Mouse (Mus musculus) small intestine, adult 2 months (tissue): ENCODE data around the gene Tmem179. TPM values are rescaled to one million over a fixed set of nuclear protein-coding genes. Genes with fewer than 3 reads are reported as not detected.

ENCODE experiments used
- H3K27ac ChIP-seq: fragments of 200-500 bp; 2 replicates; pipeline ENCODE4 v1.5.1; 2012; ENCODE audit warnings: low read depth, low read length, control low read depth, inconsistent platforms; ENCODE audit not compliant: insufficient read depth
- H3K27me3 ChIP-seq: fragments of 200-500 bp; 2 replicates; pipeline ENCODE4 v1.6.1; 2012; ENCODE audit warnings: mild to moderate bottlenecking, moderate library complexity, low read length, inconsistent platforms; ENCODE audit not compliant: control insufficient read depth, insufficient read depth
- H3K36me3 ChIP-seq: fragments of 200-500 bp; 2 replicates; pipeline ENCODE4 v1.6.1; 2012; ENCODE audit warnings: mild to moderate bottlenecking, low read length, control low read depth, inconsistent platforms; ENCODE audit not compliant: control insufficient read depth, insufficient read depth
- H3K4me1 ChIP-seq: fragments of 200-500 bp; 2 replicates; pipeline ENCODE4 v1.6.1; 2012; ENCODE audit warnings: low read length, inconsistent platforms, mixed read lengths; ENCODE audit not compliant: control insufficient read depth, insufficient read depth, insufficient read length
- H3K4me3 ChIP-seq: fragments of 200-500 bp; 2 replicates; pipeline ENCODE4 v1.5.1; 2012; ENCODE audit warnings: low read depth, mild to moderate bottlenecking, control low read depth, inconsistent platforms, low read length, moderate library complexity
- CTCF ChIP-seq: fragments of 200-500 bp; IDR thresholded peaks from 2 replicates; pipeline ENCODE4 v1.5.1; 2012; ENCODE audit warnings: low read depth, mild to moderate bottlenecking, control low read depth, inconsistent platforms, low read length, moderate library complexity, mixed read lengths; ENCODE audit not compliant: insufficient replicate concordance, insufficient read length; ENCODE audit errors: extremely low read depth
- POLR2A ChIP-seq: fragments of 200-500 bp; IDR thresholded peaks from 2 replicates; pipeline ENCODE4 v1.6.1; 2012; ENCODE audit warnings: low read depth, mild to moderate bottlenecking, control low read depth, inconsistent platforms, low read length, moderate library complexity
- WGBS: fragments of 180-500 bp; shearing (Covaris S2); methylation state at CpG from one replicate; pipeline ENCODE4 v1.1.7; 2018; 5-methylcytosine and 5-hydroxymethylcytosine counted together
- polyA plus RNA-seq: library from polyadenylated mRNA; depleted of rRNA; stranded (reverse); fragments of >200 nt; gene quantifications from 2 replicates; pipeline ENCODE4 v1.2.3, GENCODE M21; 2012

Gene Tmem179
- polyA plus RNA-seq, 1 experiment: 0.91 TPM

GRCm38 (mm10) chr12:112544946-112545701, 28.6 kb upstream of the Tmem179 start:
- Histone ChIP-seq H3K27me3 (no peaks in the 10 kb centered on the region), H3K4me3 (no peak overlapping the region), H3K4me1 (peaks cover 3% of the 10 kb centered on the region), H3K27ac (no peak overlapping the region), H3K36me3 (no peaks in the 10 kb centered on the region)
- TF ChIP-seq CTCF: no peak
- TF ChIP-seq POLR2A: no peak
- WGBS: 54% methylated on average over 12 of the region's 12 CpGs

DNA sequence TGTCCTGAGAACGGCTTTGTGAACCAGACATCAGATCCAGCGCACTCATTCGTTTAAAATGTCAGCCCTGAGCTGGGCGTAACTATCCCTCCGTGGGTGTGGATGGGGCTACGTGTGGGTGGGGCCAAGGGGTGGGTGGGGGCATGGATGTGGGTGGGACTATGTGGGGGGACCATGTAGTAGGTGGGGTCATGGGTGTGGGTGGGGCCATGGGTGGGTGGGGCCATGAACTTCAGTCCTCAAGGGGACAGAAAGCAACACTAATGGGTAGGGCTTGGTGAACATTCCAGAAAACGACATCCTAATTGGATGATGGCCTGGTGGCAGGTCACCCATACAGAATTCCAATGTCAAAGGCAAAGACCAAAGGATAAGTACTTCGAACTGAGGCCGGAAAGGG, 27.4 kb upstream of the Tmem179 start:
- Histone ChIP-seq H3K36me3 (no peaks in the 10 kb centered on the region), H3K4me3 (no peak overlapping the region), H3K27me3 (no peaks in the 10 kb centered on the region), H3K4me1 (peaks cover 3% of the 10 kb centered on the region), H3K27ac (no peak overlapping the region)
- 69% methylated on average over 9 of the region's 9 CpGs for WGBS
- no peak for TF ChIP-seq CTCF
- TF ChIP-seq POLR2A: no peak

GRCm38 (mm10) chr12:112542920-112543300, 26.4 kb upstream of the Tmem179 start:
- H3K27ac ChIP-seq: no peak overlapping the region
- no peak for TF ChIP-seq POLR2A
- TF ChIP-seq CTCF: peak; percentile 96
- WGBS: 4% methylated on average over 11 of the region's 11 CpGs

GRCm38 (mm10) chr12:112542257-112542919, 25.8 kb upstream of the Tmem179 start:
- no peaks in the 10 kb centered on the region for H3K27me3 ChIP-seq
- TF ChIP-seq POLR2A: no peak
- no peak for TF ChIP-seq CTCF
- H3K36me3 ChIP-seq: no peaks in the 10 kb centered on the region
- 43% methylated on average over 13 of the region's 13 CpGs for WGBS
- no peak overlapping the region for H3K27ac ChIP-seq
- H3K4me1 ChIP-seq: peaks cover 3% of the 10 kb centered on the region
- H3K4me3 ChIP-seq: no peak overlapping the region

More at GRCm38 (mm10) chr12:112542920-112543300, 26.4 kb upstream of the Tmem179 start:
- Histone ChIP-seq H3K4me3 (no peak overlapping the region), H3K4me1 (peaks cover 3% of the 10 kb centered on the region), H3K27me3 (no peaks in the 10 kb centered on the region), H3K36me3 (no peaks in the 10 kb centered on the region)

DNA sequence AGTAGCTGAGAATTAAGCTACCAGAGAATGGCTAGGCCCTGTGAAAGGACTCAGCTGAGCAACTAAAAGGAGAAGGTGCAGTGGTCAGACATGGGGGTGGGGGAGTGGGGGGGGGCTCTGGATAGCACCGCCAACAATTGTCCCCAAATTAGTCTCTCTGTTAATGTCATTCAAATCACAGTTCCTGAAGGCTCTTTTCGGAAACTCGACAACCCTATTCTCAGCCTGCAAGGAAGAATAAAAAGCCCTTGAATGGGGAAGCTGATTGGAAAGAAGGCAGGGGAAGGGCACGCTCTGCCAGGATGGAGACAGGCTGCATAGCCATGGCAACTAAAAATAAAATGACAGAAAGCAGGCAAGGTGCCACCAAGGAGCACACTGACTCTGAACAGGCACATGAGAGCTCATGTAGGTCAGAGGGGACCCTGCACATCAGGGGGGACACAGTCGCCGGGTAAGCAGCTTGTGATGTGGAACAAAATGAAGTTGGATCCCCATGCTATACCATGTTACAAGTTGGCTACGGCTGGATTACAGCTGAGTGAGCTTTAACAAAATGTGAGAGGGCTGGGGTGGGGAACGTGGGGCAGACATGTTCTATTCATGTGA, 25.0 kb upstream of the Tmem179 start:
- no peak for TF ChIP-seq CTCF
- no peak for TF ChIP-seq POLR2A
- WGBS: 80% methylated on average over 8 of the region's 8 CpGs
- H3K27me3 ChIP-seq: no peaks in the 10 kb centered on the region
- H3K4me3 ChIP-seq: no peak overlapping the region
- H3K4me1 ChIP-seq: peaks cover 3% of the 10 kb centered on the region
- no peak overlapping the region for H3K27ac ChIP-seq
- no peaks in the 10 kb centered on the region for H3K36me3 ChIP-seq

DNA sequence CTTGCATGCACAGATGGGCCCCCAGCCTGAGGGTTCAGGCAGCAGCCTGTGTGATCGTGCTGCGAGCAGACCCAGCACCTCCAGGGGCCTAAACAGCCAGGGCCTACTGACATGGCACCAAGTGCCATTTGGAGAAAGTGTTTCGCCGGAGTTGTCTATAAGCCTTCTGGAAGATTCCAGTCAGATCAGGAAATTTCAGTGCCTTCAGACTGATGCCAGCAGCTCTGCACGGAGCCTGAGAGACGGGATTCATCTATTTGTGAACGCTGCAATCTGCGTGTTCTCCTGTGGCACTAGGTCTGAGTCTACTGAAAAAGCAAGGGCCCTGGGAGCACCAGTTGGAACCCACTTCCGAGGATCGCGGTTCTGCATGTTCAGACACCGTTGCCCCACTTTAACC, 23.8 kb upstream of the Tmem179 start:
- Histone ChIP-seq H3K36me3 (no peaks in the 10 kb centered on the region), H3K27me3 (no peaks in the 10 kb centered on the region), H3K4me1 (peaks cover 3% of the 10 kb centered on the region), H3K4me3 (no peak overlapping the region), H3K27ac (no peak overlapping the region)
- 91% methylated on average over 12 of the region's 12 CpGs for WGBS
- TF ChIP-seq CTCF (no peak), POLR2A (no peak)

- Histone ChIP-seq H3K27ac (no peak overlapping the region), H3K27me3 (no peaks in the 10 kb centered on the region), H3K4me3 (no peak overlapping the region), H3K4me1 (peaks cover 3% of the 10 kb centered on the region), H3K36me3 (no peaks in the 10 kb centered on the region)
- 80% methylated on average over 7 of the region's 7 CpGs for WGBS
- TF ChIP-seq POLR2A: no peak
- TF ChIP-seq CTCF: no peak
Measured at GRCm38 (mm10) chr12:112539466-112539965, 23.0 kb upstream of the Tmem179 start.
